Mouse (Mus musculus): ENCODE results near the gene Gatad2b. TPM values are rescaled to one million over a fixed set of nuclear protein-coding genes. Genes with fewer than 3 reads are reported as not detected.
"Not testable (repeated sequence)": the region's sequence is repeated elsewhere in the genome, so short reads cannot be mapped to it uniquely, and the experiment has no call there.

The Gatad2b gene
- polyA plus RNA-seq, 1 experiment from 2014 or later: 8.2 TPM

DNA sequence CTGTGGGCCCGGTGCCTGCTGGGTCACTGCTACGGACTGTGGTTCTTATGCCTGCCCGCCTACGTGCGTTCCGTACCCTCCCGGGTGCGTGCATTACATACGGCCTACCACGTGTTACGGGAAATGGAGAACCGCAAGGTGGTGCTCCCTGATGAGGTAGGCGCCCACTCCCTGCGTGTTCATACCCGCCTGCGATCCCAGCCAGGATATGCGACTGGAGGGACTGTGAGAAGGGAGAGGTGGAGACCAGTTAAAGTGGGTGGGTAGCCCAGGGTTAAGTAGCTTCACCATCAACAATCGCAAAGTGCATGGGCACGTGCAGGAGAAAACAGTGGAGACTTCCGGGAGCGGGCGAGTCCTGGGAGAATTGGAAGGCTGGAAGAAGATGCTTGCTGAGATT lies 19.1 kb upstream of the Gatad2b start:
- H3K36me3 ChIP-seq (ENCODE audit: control insufficient read depth, insufficient read depth, low read length): peaks cover 11% of the 10 kb centered on the region
- H3K4me2 ChIP-seq (ENCODE audit: low read depth, low read length): no peak overlapping the region
- WGBS: 90% methylated on average over 22 of the region's 22 CpGs
- ATAC-seq (ENCODE audit: insufficient read depth, low FRiP score): no peak
- H3K4me3 ChIP-seq (replicated peaks; ENCODE audit: low read length): no peak overlapping the region
- H3K27ac ChIP-seq (ENCODE audit: low read length): no peak overlapping the region
- H3K4me1 ChIP-seq (ENCODE audit: control insufficient read depth, insufficient read depth, low read length): no peaks in the 10 kb centered on the region
- no peak overlapping the region for H3K9ac ChIP-seq (ENCODE audit: low read length)
- H3K9me3 ChIP-seq (replicated peaks; ENCODE audit: control insufficient read depth, low read length): no peaks in the 10 kb centered on the region
- H3K27me3 ChIP-seq (ENCODE audit: control insufficient read depth, insufficient read depth, low read length): no peaks in the 10 kb centered on the region

DNA sequence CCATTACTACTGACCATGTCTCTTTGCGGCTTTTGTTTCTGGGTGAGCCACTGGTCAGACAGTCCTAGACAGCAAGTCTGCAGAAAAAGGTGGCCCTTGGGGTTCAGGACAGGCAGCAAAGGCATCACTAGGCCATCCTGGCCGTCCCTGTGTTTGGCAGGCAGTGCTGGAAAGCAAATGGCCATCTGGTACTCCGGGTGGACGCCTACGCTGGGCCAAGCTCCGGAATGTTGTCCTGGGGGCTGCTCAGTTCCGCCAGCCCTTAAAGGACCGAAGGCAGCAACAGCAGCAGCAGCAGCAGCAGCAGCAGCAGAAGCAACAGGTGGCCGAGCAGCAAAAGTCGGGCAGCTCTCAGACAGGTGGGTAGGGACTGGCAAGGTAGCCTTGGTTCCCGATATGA lies 17.7 kb upstream of the Gatad2b start:
- Histone ChIP-seq H3K9me3 (replicated peaks; ENCODE audit: control insufficient read depth, low read length) (no peaks in the 10 kb centered on the region), H3K27ac (ENCODE audit: low read length) (no peak overlapping the region), H3K9ac (ENCODE audit: low read length) (no peak overlapping the region), H3K36me3 (ENCODE audit: control insufficient read depth, insufficient read depth, low read length) (peaks cover 19% of the 10 kb centered on the region), H3K4me1 (ENCODE audit: control insufficient read depth, insufficient read depth, low read length) (no peaks in the 10 kb centered on the region), H3K4me3 (replicated peaks; ENCODE audit: low read length) (no peak overlapping the region), H3K27me3 (ENCODE audit: control insufficient read depth, insufficient read depth, low read length) (no peaks in the 10 kb centered on the region), H3K4me2 (ENCODE audit: low read depth, low read length) (no peak overlapping the region)
- 90% methylated on average over 11 of the region's 11 CpGs for WGBS
- no peak for ATAC-seq (ENCODE audit: insufficient read depth, low FRiP score)

DNA sequence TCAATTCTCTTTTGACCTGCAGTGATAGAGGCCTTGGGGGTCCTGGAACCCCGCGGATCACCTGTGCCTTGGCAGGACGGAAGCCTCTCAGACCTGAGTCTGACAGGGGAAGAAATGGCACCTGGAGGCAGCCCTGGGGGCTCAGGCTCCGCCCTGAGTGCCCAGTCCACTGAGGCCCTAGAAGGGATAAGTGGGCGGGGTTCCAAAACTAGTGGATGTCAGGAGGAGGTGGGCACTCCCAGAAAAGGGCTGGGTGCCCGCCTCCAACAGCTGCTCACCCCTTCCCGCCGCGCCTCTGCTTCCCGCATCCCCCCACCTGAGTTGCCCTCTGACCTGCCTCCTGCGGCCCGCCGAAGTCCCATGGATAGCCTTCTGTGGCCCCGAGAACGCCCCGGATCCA lies 16.1 kb upstream of the Gatad2b start:
- H3K36me3 ChIP-seq (ENCODE audit: control insufficient read depth, insufficient read depth, low read length): peaks cover 19% of the 10 kb centered on the region
- H3K9ac ChIP-seq (ENCODE audit: low read length): peak overlapping the region; percentile 5; the same call in 1 of the 2 replicates
- WGBS: 42% methylated on average over 16 of the region's 16 CpGs
- H3K4me2 ChIP-seq (ENCODE audit: low read depth, low read length): no peak overlapping the region
- no peaks in the 10 kb centered on the region for H3K9me3 ChIP-seq (replicated peaks; ENCODE audit: control insufficient read depth, low read length)
- no peak overlapping the region for H3K4me3 ChIP-seq (replicated peaks; ENCODE audit: low read length)
- H3K4me1 ChIP-seq (ENCODE audit: control insufficient read depth, insufficient read depth, low read length): no peaks in the 10 kb centered on the region
- no peak for ATAC-seq (ENCODE audit: insufficient read depth, low FRiP score)
- H3K27ac ChIP-seq (ENCODE audit: low read length): no peak overlapping the region
- no peaks in the 10 kb centered on the region for H3K27me3 ChIP-seq (ENCODE audit: control insufficient read depth, insufficient read depth, low read length)

DNA sequence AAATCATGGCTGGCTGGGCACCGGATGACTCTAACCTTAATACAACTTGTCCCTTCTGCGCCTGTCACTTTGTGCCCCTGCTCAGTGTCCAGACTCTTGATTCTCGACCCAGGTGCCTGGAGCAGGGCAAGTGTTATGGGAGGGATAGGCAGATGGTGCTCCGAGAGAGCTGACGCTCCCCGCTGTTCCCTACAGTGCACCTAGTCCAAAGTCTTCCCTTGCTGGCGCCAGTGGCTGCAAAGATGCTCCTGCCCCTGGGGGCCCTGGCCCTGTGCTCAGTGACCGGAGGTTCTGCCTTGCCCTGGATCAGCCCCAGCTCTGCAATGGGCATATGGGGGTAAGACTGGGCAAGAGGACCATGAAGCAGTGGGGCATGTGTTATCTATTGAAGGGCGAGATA lies 15.2 kb upstream of the Gatad2b start:
- Histone ChIP-seq H3K9me3 (replicated peaks; ENCODE audit: control insufficient read depth, low read length) (no peaks in the 10 kb centered on the region), H3K27ac (ENCODE audit: low read length) (no peak overlapping the region), H3K4me3 (replicated peaks; ENCODE audit: low read length) (no peak overlapping the region), H3K9ac (ENCODE audit: low read length) (no peak overlapping the region), H3K36me3 (ENCODE audit: control insufficient read depth, insufficient read depth, low read length) (peaks cover 13% of the 10 kb centered on the region), H3K4me1 (ENCODE audit: control insufficient read depth, insufficient read depth, low read length) (no peaks in the 10 kb centered on the region), H3K27me3 (ENCODE audit: control insufficient read depth, insufficient read depth, low read length) (no peaks in the 10 kb centered on the region), H3K4me2 (ENCODE audit: low read depth, low read length) (no peak overlapping the region)
- no peak for ATAC-seq (ENCODE audit: insufficient read depth, low FRiP score)
- WGBS: 88% methylated on average over 9 of the region's 9 CpGs

GRCm38 (mm10) chr3:90278211-90278610 lies 14.8 kb upstream of the Gatad2b start:
- no peak overlapping the region for H3K9ac ChIP-seq (ENCODE audit: low read length)
- H3K4me1 ChIP-seq (ENCODE audit: control insufficient read depth, insufficient read depth, low read length): no peaks in the 10 kb centered on the region
- H3K9me3 ChIP-seq (replicated peaks; ENCODE audit: control insufficient read depth, low read length): no peaks in the 10 kb centered on the region
- no peak overlapping the region for H3K27ac ChIP-seq (ENCODE audit: low read length)
- H3K4me2 ChIP-seq (ENCODE audit: low read depth, low read length): no peak overlapping the region
- 93% methylated on average over 10 of the region's 10 CpGs for WGBS
- no peaks in the 10 kb centered on the region for H3K27me3 ChIP-seq (ENCODE audit: control insufficient read depth, insufficient read depth, low read length)
- no peak overlapping the region for H3K4me3 ChIP-seq (replicated peaks; ENCODE audit: low read length)
- H3K36me3 ChIP-seq (ENCODE audit: control insufficient read depth, insufficient read depth, low read length): peaks cover 13% of the 10 kb centered on the region
- no peak for ATAC-seq (ENCODE audit: insufficient read depth, low FRiP score)

DNA sequence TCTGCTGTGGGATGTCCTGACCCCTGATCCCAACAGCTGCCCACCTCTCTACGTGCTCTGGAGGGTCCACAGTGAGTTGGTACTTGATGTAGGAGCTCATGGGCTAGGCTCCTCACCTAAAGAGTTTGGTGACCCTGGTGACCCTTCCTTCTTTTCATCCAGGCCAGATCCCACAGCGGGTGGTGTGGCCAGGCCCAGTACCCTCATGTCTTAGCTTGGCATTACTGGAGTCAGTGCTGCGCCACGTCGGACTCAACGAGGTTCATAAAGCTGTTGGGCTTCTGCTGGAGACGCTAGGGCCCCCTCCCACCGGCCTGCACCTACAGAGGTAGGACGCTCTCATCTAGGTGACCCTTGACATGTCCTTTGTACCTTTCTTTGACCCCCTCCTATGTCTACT lies 13.8 kb upstream of the Gatad2b start:
- Histone ChIP-seq H3K4me3 (replicated peaks; ENCODE audit: low read length) (no peak overlapping the region), H3K4me2 (ENCODE audit: low read depth, low read length) (no peak overlapping the region), H3K27ac (ENCODE audit: low read length) (no peak overlapping the region), H3K27me3 (ENCODE audit: control insufficient read depth, insufficient read depth, low read length) (no peaks in the 10 kb centered on the region), H3K9me3 (replicated peaks; ENCODE audit: control insufficient read depth, low read length) (no peaks in the 10 kb centered on the region), H3K4me1 (ENCODE audit: control insufficient read depth, insufficient read depth, low read length) (no peaks in the 10 kb centered on the region), H3K36me3 (ENCODE audit: control insufficient read depth, insufficient read depth, low read length) (peaks cover 13% of the 10 kb centered on the region), H3K9ac (ENCODE audit: low read length) (no peak overlapping the region)
- 92% methylated on average over 9 of the region's 9 CpGs for WGBS
- no peak for ATAC-seq (ENCODE audit: insufficient read depth, low FRiP score)

DNA sequence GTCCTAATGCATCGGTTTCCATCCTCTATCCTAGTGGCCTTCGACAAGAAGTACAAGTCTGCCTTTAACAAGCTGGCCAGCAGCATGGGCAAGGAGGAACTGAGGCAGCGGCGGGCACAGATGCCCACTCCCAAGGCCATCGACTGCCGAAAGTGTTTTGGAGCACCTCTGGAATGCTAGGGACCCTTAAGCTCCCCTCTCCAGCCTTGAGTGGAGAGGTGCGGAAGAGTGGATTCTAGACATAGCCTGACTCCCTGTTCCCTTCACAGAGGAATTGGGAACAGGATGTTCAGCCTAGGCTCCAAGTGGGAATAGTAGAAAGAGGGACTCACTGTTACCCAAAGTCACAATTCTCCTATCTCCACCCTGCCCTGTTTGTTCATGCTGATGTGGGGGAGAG lies 13.2 kb upstream of the Gatad2b start:
- no peak for ATAC-seq (ENCODE audit: insufficient read depth, low FRiP score)
- peaks cover 13% of the 10 kb centered on the region for H3K36me3 ChIP-seq (ENCODE audit: control insufficient read depth, insufficient read depth, low read length)
- H3K27ac ChIP-seq (ENCODE audit: low read length): no peak overlapping the region
- H3K4me3 ChIP-seq (replicated peaks; ENCODE audit: low read length): no peak overlapping the region
- H3K9ac ChIP-seq (ENCODE audit: low read length): no peak overlapping the region
- H3K9me3 ChIP-seq (replicated peaks; ENCODE audit: control insufficient read depth, low read length): no peaks in the 10 kb centered on the region
- no peaks in the 10 kb centered on the region for H3K27me3 ChIP-seq (ENCODE audit: control insufficient read depth, insufficient read depth, low read length)
- 91% methylated on average over 7 of the region's 7 CpGs for WGBS
- H3K4me1 ChIP-seq (ENCODE audit: control insufficient read depth, insufficient read depth, low read length): no peaks in the 10 kb centered on the region
- H3K4me2 ChIP-seq (ENCODE audit: low read depth, low read length): no peak overlapping the region

GRCm38 (mm10) chr3:90280708-90281107 lies 12.3 kb upstream of the Gatad2b start:
- no peaks in the 10 kb centered on the region for H3K4me1 ChIP-seq (ENCODE audit: control insufficient read depth, insufficient read depth, low read length)
- no peak for ATAC-seq (ENCODE audit: insufficient read depth, low FRiP score)

DNA sequence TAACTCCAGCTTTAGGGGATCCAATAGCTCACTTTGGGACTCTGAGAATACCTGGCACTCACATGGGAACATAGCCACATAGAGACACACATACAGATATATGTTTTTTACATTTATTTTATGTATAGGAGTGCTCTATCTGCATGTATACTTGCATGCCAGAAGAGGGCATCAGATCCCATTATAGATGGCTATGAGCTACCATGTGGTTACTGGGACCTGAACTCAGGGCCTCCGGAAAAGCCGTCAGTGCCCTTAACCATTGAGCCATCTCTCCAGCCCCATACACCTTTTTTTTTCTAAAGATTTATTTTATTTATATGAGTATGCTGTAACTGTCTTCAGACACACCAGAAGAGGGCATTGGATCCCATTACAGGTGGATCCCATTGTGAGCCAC lies 8.8 kb upstream of the Gatad2b start:
- no peak overlapping the region for H3K27ac ChIP-seq (ENCODE audit: low read length)
- 100% methylated on average over 2 of the region's 2 CpGs for WGBS
- H3K9me3 ChIP-seq (replicated peaks; ENCODE audit: control insufficient read depth, low read length): no peaks in the 10 kb centered on the region
- no peak for ATAC-seq (ENCODE audit: insufficient read depth, low FRiP score)
- H3K4me2 ChIP-seq (ENCODE audit: low read depth, low read length): no peak overlapping the region
- no peak overlapping the region for H3K4me3 ChIP-seq (replicated peaks; ENCODE audit: low read length)
- H3K4me1 ChIP-seq (ENCODE audit: control insufficient read depth, insufficient read depth, low read length): no peaks in the 10 kb centered on the region
- H3K36me3 ChIP-seq (ENCODE audit: control insufficient read depth, insufficient read depth, low read length): peaks cover 5% of the 10 kb centered on the region
- no peak overlapping the region for H3K9ac ChIP-seq (ENCODE audit: low read length)
- no peaks in the 10 kb centered on the region for H3K27me3 ChIP-seq (ENCODE audit: control insufficient read depth, insufficient read depth, low read length)

More at GRCm38 (mm10) chr3:90280708-90281107, 12.3 kb upstream of the Gatad2b start:
- Histone ChIP-seq H3K9ac (ENCODE audit: low read length) (no peak overlapping the region), H3K9me3 (replicated peaks; ENCODE audit: control insufficient read depth, low read length) (no peaks in the 10 kb centered on the region), H3K4me2 (ENCODE audit: low read depth, low read length) (no peak overlapping the region), H3K27me3 (ENCODE audit: control insufficient read depth, insufficient read depth, low read length) (no peaks in the 10 kb centered on the region), H3K4me3 (replicated peaks; ENCODE audit: low read length) (no peak overlapping the region), H3K36me3 (ENCODE audit: control insufficient read depth, insufficient read depth, low read length) (peaks cover 13% of the 10 kb centered on the region), H3K27ac (ENCODE audit: low read length) (no peak overlapping the region)
- WGBS: 84% methylated on average over 9 of the region's 9 CpGs

GRCm38 (mm10) chr3:90289403-90289802 lies 3.6 kb upstream of the Gatad2b start:
- H3K27me3 ChIP-seq (ENCODE audit: control insufficient read depth, insufficient read depth, low read length); H3K4me3 ChIP-seq (replicated peaks; ENCODE audit: low read length); H3K36me3 ChIP-seq (ENCODE audit: control insufficient read depth, insufficient read depth, low read length); H3K4me1 ChIP-seq (ENCODE audit: control insufficient read depth, insufficient read depth, low read length); H3K27ac ChIP-seq (ENCODE audit: low read length); H3K9me3 ChIP-seq (replicated peaks; ENCODE audit: control insufficient read depth, low read length); H3K4me2 ChIP-seq (ENCODE audit: low read depth, low read length); ATAC-seq (ENCODE audit: insufficient read depth, low FRiP score); H3K9ac ChIP-seq (ENCODE audit: low read length): not testable (repeated sequence)
- WGBS: 61% methylated on average over 2 of the region's 3 CpGs
